Mouse (Mus musculus) cerebellum, postnatal 36 days (tissue): ENCODE results near the gene Olfr183.
"Not testable (repeated sequence)": the region's sequence is repeated elsewhere in the genome, so short reads cannot be mapped to it uniquely, and the experiment has no call there.

ENCODE experiments used
- DNase-seq, 2 experiments: peaks; one replicate each; pipeline ENCODE4 v3.0.0; 2021 to 2022; ENCODE audit warnings: mixed read lengths in 2 of 2

Olfr183 gene

GRCm38 (mm10) chr16:58995057-58995456 lies at the start of gene Olfr183:
Gene Olfr183, plus strand, starts transcription at chr16:58995357.
- DNase-seq, result no peak

GRCm38 (mm10) chr16:59007146-59007545 lies 12.0 kb downstream of the Olfr183 start:
- DNase-seq, result no peak

- DNase-seq, result no peak
Observed at GRCm38 (mm10) chr16:59013357-59014018, 18.3 kb downstream of the Olfr183 start.

- no peak for DNase-seq
Observed at GRCm38 (mm10) chr16:59030191-59030590, 35.0 kb downstream of the Olfr183 start, which contains the start of gene Olfr186. Gene Olfr186, minus strand, starts transcription at chr16:59030291.

GRCm38 (mm10) chr16:59039710-59040109 lies 44.6 kb downstream of the Olfr183 start, which contains the start of gene Olfr187:
Gene Olfr187, minus strand, starts transcription at chr16:59039767.
- DNase-seq, result no peak

GRCm38 (mm10) chr16:59045835-59046234 lies 50.7 kb downstream of the Olfr183 start:
- DNase-seq, result no peak

GRCm38 (mm10) chr16:59047579-59047978 lies 52.4 kb downstream of the Olfr183 start:
- DNase-seq, result no peak

GRCm38 (mm10) chr16:59048860-59049259 lies 53.7 kb downstream of the Olfr183 start:
- DNase-seq, result no peak

GRCm38 (mm10) chr16:59049286-59049685 lies 54.1 kb downstream of the Olfr183 start:
- DNase-seq, result not testable (repeated sequence)
